Mouse (Mus musculus): ENCODE results near the gene Sbk3. TPM values are rescaled to one million over a fixed set of nuclear protein-coding genes. Genes with fewer than 3 reads are reported as not detected.

Sbk3 gene
- polyA plus RNA-seq, 1 experiment from 2014 or later: 0.49 TPM

DNA sequence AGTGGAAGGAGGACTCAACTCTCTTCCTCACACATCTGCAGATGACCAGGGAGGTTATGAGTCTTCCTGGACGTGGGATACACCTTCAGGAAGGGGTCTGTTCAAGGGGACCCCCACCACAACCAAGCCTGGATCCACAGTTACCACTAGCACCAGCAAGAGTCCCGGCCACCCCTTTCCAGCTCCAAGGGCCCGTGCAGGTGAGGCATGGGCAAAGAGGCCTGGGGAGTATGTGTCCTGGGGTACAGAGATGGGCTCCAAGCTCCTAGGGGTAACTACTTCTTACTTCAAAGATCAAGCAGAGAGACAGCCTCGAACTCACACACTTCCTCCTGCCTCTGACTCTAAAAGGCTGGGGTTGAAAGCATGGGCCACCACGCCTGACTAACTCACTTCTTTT is 28.3 kb downstream of the Sbk3 start:
- Histone ChIP-seq H3K36me3 (no peaks in the 10 kb centered on the region), H3K27me3 (0 out of 2 replicates have a peak, but pooled peaks cover 6% of the 10 kb centered on the region), H3K9ac (no peak overlapping the region), H3K4me1 (replicated peaks) (0 out of 2 replicates have a peak, but pooled peaks cover 5% of the 10 kb centered on the region), H3K4me3 (no peak overlapping the region), H3K27ac (no peak overlapping the region), H3K9me3 (no peaks in the 10 kb centered on the region), H3K4me2 (no peak overlapping the region)
- WGBS: 60% methylated on average over 5 of the region's 5 CpGs
- ATAC-seq (ENCODE audit: low FRiP score): no peak

- Histone ChIP-seq H3K36me3 (no peaks in the 10 kb centered on the region), H3K4me2 (no peak overlapping the region), H3K4me1 (replicated peaks) (0 out of 2 replicates have a peak, but pooled peaks cover 5% of the 10 kb centered on the region), H3K9ac (no peak overlapping the region), H3K27ac (no peak overlapping the region), H3K4me3 (no peak overlapping the region), H3K9me3 (no peaks in the 10 kb centered on the region), H3K27me3 (0 out of 2 replicates have a peak, but pooled peaks cover 6% of the 10 kb centered on the region)
- no peak for ATAC-seq (ENCODE audit: low FRiP score)
- WGBS: 23% methylated on average over 9 of the region's 9 CpGs
Measured at GRCm38 (mm10) chr7:4940068-4940479, 30.9 kb downstream of the Sbk3 start.

DNA sequence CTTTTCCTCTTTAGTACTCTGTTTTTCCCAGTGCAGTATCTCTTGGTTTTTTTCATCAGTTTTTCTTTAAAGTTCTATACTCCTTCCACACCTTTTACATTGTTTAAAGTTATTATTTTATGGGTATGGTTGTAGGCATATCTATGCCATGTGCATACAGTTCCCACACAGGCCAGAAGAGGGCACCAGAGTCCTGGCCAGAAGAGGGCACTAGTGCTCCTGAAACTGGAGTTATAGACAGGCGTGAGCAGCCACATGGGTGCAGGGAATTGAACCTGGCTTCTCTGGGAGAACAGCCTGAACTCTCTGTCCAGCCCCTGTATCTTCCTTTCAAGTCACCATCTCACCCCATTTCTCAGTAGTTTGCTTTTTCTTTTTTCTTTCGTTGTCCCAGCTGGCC is 32.5 kb downstream of the Sbk3 start:
- Histone ChIP-seq H3K4me1 (replicated peaks) (0 out of 2 replicates have a peak, but pooled peaks cover 2% of the 10 kb centered on the region), H3K27ac (no peak overlapping the region), H3K36me3 (no peaks in the 10 kb centered on the region), H3K9ac (no peak overlapping the region), H3K4me2 (no peak overlapping the region), H3K9me3 (0 out of 2 replicates have a peak, but pooled peaks cover 3% of the 10 kb centered on the region), H3K4me3 (no peak overlapping the region), H3K27me3 (0 out of 2 replicates have a peak, but pooled peaks cover 6% of the 10 kb centered on the region)
- no peak for ATAC-seq (ENCODE audit: low FRiP score)
- WGBS: 26% methylated on average over 2 of the region's 2 CpGs

- 0 out of 2 replicates have a peak, but pooled peaks cover 3% of the 10 kb centered on the region for H3K9me3 ChIP-seq
- 82% methylated on average over 10 of the region's 11 CpGs for WGBS
- H3K27ac ChIP-seq: no peak overlapping the region
- H3K4me2 ChIP-seq: no peak overlapping the region
- no peak overlapping the region for H3K9ac ChIP-seq
- H3K4me1 ChIP-seq (replicated peaks): no peaks in the 10 kb centered on the region
- H3K36me3 ChIP-seq: no peaks in the 10 kb centered on the region
- no peak overlapping the region for H3K4me3 ChIP-seq
- no peak for ATAC-seq (ENCODE audit: low FRiP score)
- H3K27me3 ChIP-seq: 0 out of 2 replicates have a peak, but pooled peaks cover 1% of the 10 kb centered on the region
Measured at GRCm38 (mm10) chr7:4937392-4937791, 33.6 kb downstream of the Sbk3 start.

- Histone ChIP-seq H3K9me3 (0 out of 2 replicates have a peak, but pooled peaks cover 3% of the 10 kb centered on the region), H3K27me3 (no peaks in the 10 kb centered on the region), H3K4me3 (no peak overlapping the region), H3K9ac (peak overlapping the region; percentile 24; the same call in 1 of the 2 replicates), H3K4me2 (no peak overlapping the region), H3K27ac (no peak overlapping the region), H3K36me3 (no peaks in the 10 kb centered on the region), H3K4me1 (replicated peaks) (no peaks in the 10 kb centered on the region)
- no peak for ATAC-seq (ENCODE audit: low FRiP score)
- WGBS: 74% methylated on average over 10 of the region's 10 CpGs
Measured at GRCm38 (mm10) chr7:4936832-4937231, 34.1 kb downstream of the Sbk3 start.

- H3K4me1 ChIP-seq (replicated peaks): no peaks in the 10 kb centered on the region
- 82% methylated on average over 4 of the region's 4 CpGs for WGBS
- no peak overlapping the region for H3K4me3 ChIP-seq
- no peak overlapping the region for H3K9ac ChIP-seq
- H3K36me3 ChIP-seq: no peaks in the 10 kb centered on the region
- ATAC-seq (ENCODE audit: low FRiP score): no peak
- no peak overlapping the region for H3K27ac ChIP-seq
- H3K9me3 ChIP-seq: 0 out of 2 replicates have a peak, but pooled peaks cover 3% of the 10 kb centered on the region
- H3K27me3 ChIP-seq: no peaks in the 10 kb centered on the region
- H3K4me2 ChIP-seq: no peak overlapping the region
Measured at GRCm38 (mm10) chr7:4934160-4934914, 36.6 kb downstream of the Sbk3 start.

DNA sequence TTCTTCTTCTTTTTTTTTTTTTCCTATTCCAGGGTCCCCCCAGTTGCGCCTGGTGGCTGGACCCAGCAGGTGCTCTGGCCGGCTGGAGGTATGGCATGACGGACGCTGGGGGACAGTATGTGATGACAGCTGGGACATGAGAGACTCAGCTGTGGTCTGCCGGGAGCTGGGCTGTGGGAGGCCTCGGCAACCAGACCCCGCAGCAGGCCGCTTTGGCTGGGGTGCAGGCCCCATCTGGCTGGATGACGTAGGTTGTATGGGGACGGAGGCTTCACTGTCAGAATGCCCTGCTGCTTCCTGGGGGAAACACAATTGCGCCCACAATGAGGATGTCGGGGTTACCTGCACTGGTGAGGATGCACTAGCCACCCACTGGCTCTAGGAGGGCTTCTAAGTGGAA is 37.9 kb downstream of the Sbk3 start:
- ATAC-seq (ENCODE audit: low FRiP score): no peak
- Histone ChIP-seq H3K4me2 (no peak overlapping the region), H3K36me3 (no peaks in the 10 kb centered on the region), H3K9me3 (0 out of 2 replicates have a peak, but pooled peaks cover 3% of the 10 kb centered on the region), H3K9ac (no peak overlapping the region), H3K4me3 (no peak overlapping the region), H3K27ac (no peak overlapping the region), H3K27me3 (no peaks in the 10 kb centered on the region), H3K4me1 (replicated peaks) (peaks cover 3% of the 10 kb centered on the region; the same call in 1 of the 2 replicates)
- WGBS: 61% methylated on average over 12 of the region's 12 CpGs

DNA sequence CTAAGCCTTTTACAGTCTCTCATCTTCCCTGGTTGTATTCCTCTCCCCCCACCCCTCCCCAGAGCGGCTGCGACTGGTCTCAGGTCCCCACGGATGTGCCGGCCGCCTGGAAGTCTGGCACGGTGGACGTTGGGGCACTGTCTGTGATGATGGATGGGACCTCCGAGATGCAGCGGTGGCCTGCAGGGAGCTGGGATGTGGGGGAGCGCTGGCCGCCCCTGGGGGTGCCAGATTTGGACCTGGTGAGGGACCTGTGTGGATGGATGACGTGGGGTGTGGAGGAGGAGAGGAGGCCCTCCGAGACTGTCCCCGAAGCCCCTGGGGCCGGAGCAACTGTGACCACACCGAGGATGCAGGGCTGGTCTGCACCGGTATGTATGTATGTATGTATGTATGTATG is 42.6 kb downstream of the Sbk3 start:
- Histone ChIP-seq H3K4me2 (no peak overlapping the region), H3K4me1 (replicated peaks) (peaks cover 48% of the 10 kb centered on the region), H3K36me3 (no peaks in the 10 kb centered on the region), H3K9ac (peak overlapping the region; percentile 43), H3K4me3 (no peak overlapping the region), H3K9me3 (no peaks in the 10 kb centered on the region), H3K27ac (no peak overlapping the region), H3K27me3 (no peaks in the 10 kb centered on the region)
- no peak for ATAC-seq (ENCODE audit: low FRiP score)
- WGBS: 77% methylated on average over 17 of the region's 17 CpGs

- H3K4me3 ChIP-seq: no peak overlapping the region
- H3K4me2 ChIP-seq: no peak overlapping the region
- H3K4me1 ChIP-seq (replicated peaks): peaks cover 54% of the 10 kb centered on the region
- H3K27ac ChIP-seq: no peak overlapping the region
- ATAC-seq (ENCODE audit: low FRiP score): no peak
- no peak overlapping the region for H3K9ac ChIP-seq
- WGBS: 68% methylated on average over 8 of the region's 8 CpGs
- no peaks in the 10 kb centered on the region for H3K36me3 ChIP-seq
- no peaks in the 10 kb centered on the region for H3K27me3 ChIP-seq
- no peaks in the 10 kb centered on the region for H3K9me3 ChIP-seq
Measured at GRCm38 (mm10) chr7:4927711-4928110, 43.3 kb downstream of the Sbk3 start.

DNA sequence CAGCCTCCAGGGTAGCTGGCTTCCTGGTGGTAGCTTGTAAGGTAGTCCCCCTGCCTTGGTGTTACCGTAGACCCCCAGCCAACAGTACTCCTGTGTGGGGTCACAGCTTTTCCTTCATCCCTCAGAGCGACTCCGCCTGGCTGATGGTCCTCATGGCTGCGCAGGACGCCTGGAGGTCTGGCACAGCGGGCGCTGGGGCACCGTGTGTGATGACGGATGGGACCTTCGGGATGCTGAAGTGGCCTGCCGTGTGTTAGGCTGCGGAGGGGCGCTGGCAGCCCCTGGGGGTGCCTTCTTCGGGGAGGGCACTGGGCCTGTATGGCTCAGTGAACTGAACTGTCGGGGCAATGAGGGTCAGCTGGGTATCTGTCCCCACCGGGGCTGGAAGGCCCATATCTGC is 44.1 kb downstream of the Sbk3 start:
- ATAC-seq (ENCODE audit: low FRiP score): no peak
- Histone ChIP-seq H3K27me3 (no peaks in the 10 kb centered on the region), H3K4me3 (no peak overlapping the region), H3K36me3 (no peaks in the 10 kb centered on the region), H3K27ac (no peak overlapping the region), H3K4me2 (no peak overlapping the region), H3K9ac (peak overlapping the region; percentile 3; the same call in 1 of the 2 replicates), H3K4me1 (replicated peaks) (peaks cover 62% of the 10 kb centered on the region), H3K9me3 (no peaks in the 10 kb centered on the region)
- 64% methylated on average over 16 of the region's 16 CpGs for WGBS

DNA sequence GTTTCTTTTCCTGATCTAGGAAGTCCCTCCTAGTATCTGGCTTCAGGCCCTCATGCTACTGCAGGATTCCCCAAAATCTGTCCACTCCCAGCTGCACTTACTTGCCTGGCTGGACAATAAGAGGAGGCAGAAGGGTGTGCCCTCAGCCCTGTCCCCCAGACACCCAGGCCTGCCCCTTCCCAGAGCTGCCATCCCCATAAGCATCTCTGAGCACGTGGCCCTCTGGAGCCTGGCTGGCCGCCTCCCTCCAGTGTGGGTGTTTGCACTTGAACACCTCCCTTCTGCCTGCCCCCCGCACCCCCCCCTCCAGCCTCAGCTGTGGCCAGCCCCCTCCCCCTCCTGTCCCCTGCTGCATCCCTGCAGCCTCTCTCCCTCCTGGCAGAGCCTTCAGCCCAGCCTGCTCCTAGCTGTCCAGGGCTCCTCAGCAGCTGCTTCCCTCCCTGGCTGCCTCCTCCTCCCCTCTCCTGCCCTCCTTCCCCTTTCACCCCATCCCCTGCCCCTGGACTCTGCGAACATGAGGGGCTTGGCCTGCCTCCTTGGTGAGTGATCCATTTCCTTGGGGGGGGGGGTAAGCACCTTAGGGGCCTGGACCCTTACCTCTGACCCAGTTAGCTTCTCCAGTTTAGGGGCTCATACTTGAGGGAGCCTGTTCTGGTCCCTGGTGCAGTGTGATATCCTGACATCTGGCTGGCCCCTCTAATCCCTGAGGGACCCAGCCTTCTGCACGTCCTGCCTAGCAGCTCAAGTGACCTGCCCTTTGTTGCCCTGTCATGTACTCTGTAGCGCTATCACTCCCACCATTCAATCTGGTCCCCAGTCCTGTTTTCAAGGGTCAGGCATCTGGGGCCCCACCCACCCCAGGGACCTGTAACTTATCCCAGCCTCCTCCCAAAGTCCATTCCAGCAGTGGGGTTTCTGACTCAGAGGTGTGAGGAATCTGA is 45.3 kb downstream of the Sbk3 start, which contains the start of gene Ssc5d:
TSS of gene Ssc5d (plus strand) at position 345 of the 941 bp plus-strand sequence.
- Histone ChIP-seq H3K27me3 (no peaks in the 10 kb centered on the region), H3K9me3 (no peaks in the 10 kb centered on the region), H3K27ac (peak within 1 kb of the TSS; percentile 99), H3K36me3 (peaks cover 6% of the 10 kb centered on the region), H3K9ac (peak within 1 kb of the TSS; percentile 53), H3K4me1 (replicated peaks) (peaks cover 74% of the 10 kb centered on the region), H3K4me3 (no peak within 1 kb of the TSS), H3K4me2 (peak within 1 kb of the TSS; percentile 91)
- WGBS: 5% methylated on average over 6 of the region's 6 CpGs
- ATAC-seq (ENCODE audit: low FRiP score): no peak

DNA sequence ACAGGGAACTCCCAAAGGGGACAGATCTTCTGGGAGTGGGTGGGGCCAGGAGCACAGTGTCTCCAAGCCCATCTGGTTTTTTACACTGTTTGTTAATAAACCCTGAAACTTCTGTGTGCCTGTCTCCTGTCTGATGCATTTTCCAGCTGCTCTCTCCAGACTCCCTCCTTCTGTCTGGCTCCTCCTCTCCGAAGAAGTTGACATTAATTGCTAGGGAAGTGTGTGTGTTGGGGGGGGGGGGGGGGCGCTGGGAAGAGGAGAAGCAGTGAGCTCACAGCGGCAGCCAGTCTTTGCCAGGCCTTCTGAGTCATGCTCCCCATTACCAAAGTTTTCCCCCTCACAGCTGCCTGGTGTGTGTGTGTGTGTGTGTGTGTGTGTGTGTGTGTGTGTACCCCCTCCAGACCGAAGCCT is 46.1 kb downstream of the Sbk3 start:
- no peaks in the 10 kb centered on the region for H3K9me3 ChIP-seq
- H3K4me3 ChIP-seq: no peak overlapping the region
- peaks cover 74% of the 10 kb centered on the region for H3K4me1 ChIP-seq (replicated peaks)
- H3K9ac ChIP-seq: 0 out of 2 replicates have a peak overlapping the region, but pooled peaks have one; percentile 35
- H3K36me3 ChIP-seq: peaks cover 15% of the 10 kb centered on the region
- H3K27me3 ChIP-seq: no peaks in the 10 kb centered on the region
- no peak for ATAC-seq (ENCODE audit: low FRiP score)
- H3K27ac ChIP-seq: peak overlapping the region; percentile 99
- WGBS: 3% methylated on average over 3 of the region's 4 CpGs
- H3K4me2 ChIP-seq: no peak overlapping the region
